Mouse (Mus musculus): Measurements from ENCODE around the gene Kctd12. TPM values are rescaled to one million over a fixed set of nuclear protein-coding genes. Genes with fewer than 3 reads are reported as not detected.

Kctd12 gene
- polyA plus RNA-seq, 1 experiment = 25.5 TPM

DNA sequence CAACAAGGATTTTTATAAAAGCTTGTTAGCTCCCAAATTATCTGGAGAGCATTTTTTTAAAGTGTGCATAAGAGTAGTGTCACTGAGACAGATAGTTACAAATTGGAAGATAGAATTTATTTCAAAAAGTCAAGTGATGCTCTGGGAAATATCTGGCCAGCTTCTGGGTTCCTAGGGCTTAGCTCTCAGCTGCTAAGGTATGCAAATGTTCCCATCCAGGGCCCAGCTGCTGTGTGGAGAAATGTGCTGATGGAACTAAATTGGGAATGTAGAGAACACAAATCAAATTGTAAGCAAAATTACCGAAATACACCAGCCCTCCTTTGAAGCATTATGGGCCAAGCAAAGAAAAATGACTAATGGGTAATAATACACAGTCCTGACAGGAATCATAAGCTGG lies 16.6 kb downstream of the Kctd12 start:
- H3K36me3 ChIP-seq (ENCODE audit: control insufficient read depth, insufficient read depth, low read length) = no peaks in the 10 kb centered on the region
- TF ChIP-seq CTCF (IDR thresholded peaks at IDR 0.05; ENCODE audit: extremely low read depth, insufficient read length, insufficient replicate concordance, low read depth, low read length) (no peak), POLR2A (IDR thresholded peaks at IDR 0.05; ENCODE audit: low read depth, low read length) (no peak)
- H3K27ac ChIP-seq (ENCODE audit: insufficient read depth, low read depth, low read length) = no peak overlapping the region
- H3K27me3 ChIP-seq (ENCODE audit: control insufficient read depth, insufficient read depth, low read length) = no peaks in the 10 kb centered on the region
- 55% methylated on average over 1 of the region's 1 CpGs for WGBS
- no peaks in the 10 kb centered on the region for H3K4me1 ChIP-seq (ENCODE audit: control insufficient read depth, insufficient read depth, insufficient read length, low read length)
- H3K4me3 ChIP-seq (ENCODE audit: low read depth, low read length) = no peak overlapping the region

DNA sequence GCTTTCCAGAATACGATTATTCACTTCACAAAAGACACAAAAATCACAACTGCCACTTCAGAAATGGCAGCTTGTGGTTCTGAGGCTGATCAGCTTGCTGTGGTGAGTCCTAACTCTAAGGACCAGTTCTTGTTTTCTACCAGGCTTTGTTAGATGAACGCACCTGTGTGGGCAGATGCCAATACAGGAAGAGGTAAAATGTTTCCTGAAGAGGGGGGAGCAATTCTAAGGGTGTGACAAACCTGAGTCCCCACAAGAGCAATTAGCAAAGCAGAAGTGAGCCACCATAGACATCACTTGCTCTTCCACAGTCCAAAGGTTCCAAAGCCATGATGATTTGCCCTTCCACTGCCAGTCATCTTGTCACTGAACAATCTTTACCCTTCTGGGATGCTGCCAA lies 20.4 kb downstream of the Kctd12 start:
- 71% methylated on average over 2 of the region's 2 CpGs for WGBS
- no peaks in the 10 kb centered on the region for H3K36me3 ChIP-seq (ENCODE audit: control insufficient read depth, insufficient read depth, low read length)
- H3K4me3 ChIP-seq (ENCODE audit: low read depth, low read length) = no peak overlapping the region
- TF ChIP-seq POLR2A (IDR thresholded peaks at IDR 0.05; ENCODE audit: low read depth, low read length) (no peak), CTCF (IDR thresholded peaks at IDR 0.05; ENCODE audit: extremely low read depth, insufficient read length, insufficient replicate concordance, low read depth, low read length) (no peak)
- H3K4me1 ChIP-seq (ENCODE audit: control insufficient read depth, insufficient read depth, insufficient read length, low read length) = no peaks in the 10 kb centered on the region
- no peaks in the 10 kb centered on the region for H3K27me3 ChIP-seq (ENCODE audit: control insufficient read depth, insufficient read depth, low read length)
- no peak overlapping the region for H3K27ac ChIP-seq (ENCODE audit: insufficient read depth, low read depth, low read length)

GRCm38 (mm10) chr14:102953511-102953910 lies 28.9 kb downstream of the Kctd12 start:
- Histone ChIP-seq H3K27ac (ENCODE audit: insufficient read depth, low read depth, low read length) (no peak overlapping the region), H3K4me1 (ENCODE audit: control insufficient read depth, insufficient read depth, insufficient read length, low read length) (no peaks in the 10 kb centered on the region; the same call in 1 of the 2 replicates), H3K4me3 (ENCODE audit: low read depth, low read length) (no peak overlapping the region), H3K27me3 (ENCODE audit: control insufficient read depth, insufficient read depth, low read length) (no peaks in the 10 kb centered on the region), H3K36me3 (ENCODE audit: control insufficient read depth, insufficient read depth, low read length) (no peaks in the 10 kb centered on the region)
- WGBS = 23% methylated on average over 8 of the region's 8 CpGs
- no peak for TF ChIP-seq POLR2A (IDR thresholded peaks at IDR 0.05; ENCODE audit: low read depth, low read length)
- no peak for TF ChIP-seq CTCF (IDR thresholded peaks at IDR 0.05; ENCODE audit: extremely low read depth, insufficient read length, insufficient replicate concordance, low read depth, low read length)

- Histone ChIP-seq H3K4me1 (ENCODE audit: control insufficient read depth, insufficient read depth, insufficient read length, low read length) (no peaks in the 10 kb centered on the region; the same call in 1 of the 2 replicates), H3K27ac (ENCODE audit: insufficient read depth, low read depth, low read length) (no peak overlapping the region), H3K4me3 (ENCODE audit: low read depth, low read length) (no peak overlapping the region), H3K27me3 (ENCODE audit: control insufficient read depth, insufficient read depth, low read length) (no peaks in the 10 kb centered on the region), H3K36me3 (ENCODE audit: control insufficient read depth, insufficient read depth, low read length) (no peaks in the 10 kb centered on the region)
- no peak for TF ChIP-seq CTCF (IDR thresholded peaks at IDR 0.05; ENCODE audit: extremely low read depth, insufficient read length, insufficient replicate concordance, low read depth, low read length)
- no peak for TF ChIP-seq POLR2A (IDR thresholded peaks at IDR 0.05; ENCODE audit: low read depth, low read length)
- 13% methylated on average over 1 of the region's 1 CpGs for WGBS
Measured at GRCm38 (mm10) chr14:102951974-102952373, 30.5 kb downstream of the Kctd12 start.

- Histone ChIP-seq H3K27me3 (ENCODE audit: control insufficient read depth, insufficient read depth, low read length) (no peaks in the 10 kb centered on the region), H3K4me3 (ENCODE audit: low read depth, low read length) (no peak overlapping the region), H3K36me3 (ENCODE audit: control insufficient read depth, insufficient read depth, low read length) (no peaks in the 10 kb centered on the region), H3K4me1 (ENCODE audit: control insufficient read depth, insufficient read depth, insufficient read length, low read length) (no peaks in the 10 kb centered on the region; the same call in 1 of the 2 replicates), H3K27ac (ENCODE audit: insufficient read depth, low read depth, low read length) (no peak overlapping the region)
- no peak for TF ChIP-seq POLR2A (IDR thresholded peaks at IDR 0.05; ENCODE audit: low read depth, low read length)
- TF ChIP-seq CTCF (IDR thresholded peaks at IDR 0.05; ENCODE audit: extremely low read depth, insufficient read length, insufficient replicate concordance, low read depth, low read length) = no peak
- 87% methylated on average over 2 of the region's 2 CpGs for WGBS
Measured at GRCm38 (mm10) chr14:102947796-102948195, 34.6 kb downstream of the Kctd12 start.

GRCm38 (mm10) chr14:102942222-102942843 lies 40.1 kb downstream of the Kctd12 start:
- TF ChIP-seq POLR2A (IDR thresholded peaks at IDR 0.05; ENCODE audit: low read depth, low read length) (no peak), CTCF (IDR thresholded peaks at IDR 0.05; ENCODE audit: extremely low read depth, insufficient read length, insufficient replicate concordance, low read depth, low read length) (no peak)
- Histone ChIP-seq H3K36me3 (ENCODE audit: control insufficient read depth, insufficient read depth, low read length) (no peaks in the 10 kb centered on the region), H3K4me1 (ENCODE audit: control insufficient read depth, insufficient read depth, insufficient read length, low read length) (no peaks in the 10 kb centered on the region), H3K4me3 (ENCODE audit: low read depth, low read length) (no peak overlapping the region), H3K27me3 (ENCODE audit: control insufficient read depth, insufficient read depth, low read length) (no peaks in the 10 kb centered on the region), H3K27ac (ENCODE audit: insufficient read depth, low read depth, low read length) (no peak overlapping the region)
- 32% methylated on average over 2 of the region's 2 CpGs for WGBS

DNA sequence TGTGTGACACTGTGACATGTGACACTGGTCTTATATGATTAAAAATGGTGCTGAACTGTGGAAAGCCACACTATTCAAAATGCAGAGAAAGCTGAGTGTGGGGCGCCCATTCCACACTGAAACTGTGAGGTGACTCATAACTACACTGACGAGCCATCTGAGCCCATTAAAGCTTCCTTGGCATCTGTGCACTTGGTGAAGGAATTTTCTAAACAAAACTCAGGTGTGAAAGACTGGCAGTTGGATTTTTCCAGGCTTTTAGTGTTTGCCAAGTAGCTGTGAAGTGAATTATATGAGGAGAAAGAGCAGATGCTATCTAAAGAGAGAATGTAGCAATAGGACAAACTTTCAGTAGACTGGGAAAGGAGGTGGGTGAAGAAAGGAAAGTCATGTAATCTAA lies 47.6 kb downstream of the Kctd12 start:
- H3K27me3 ChIP-seq (ENCODE audit: control insufficient read depth, insufficient read depth, low read length) = no peaks in the 10 kb centered on the region
- H3K4me1 ChIP-seq (ENCODE audit: control insufficient read depth, insufficient read depth, insufficient read length, low read length) = no peaks in the 10 kb centered on the region
- no peak overlapping the region for H3K27ac ChIP-seq (ENCODE audit: insufficient read depth, low read depth, low read length)
- TF ChIP-seq CTCF (IDR thresholded peaks at IDR 0.05; ENCODE audit: extremely low read depth, insufficient read length, insufficient replicate concordance, low read depth, low read length) (no peak), POLR2A (IDR thresholded peaks at IDR 0.05; ENCODE audit: low read depth, low read length) (no peak)
- WGBS = 78% methylated on average over 2 of the region's 2 CpGs
- H3K4me3 ChIP-seq (ENCODE audit: low read depth, low read length) = no peak overlapping the region
- H3K36me3 ChIP-seq (ENCODE audit: control insufficient read depth, insufficient read depth, low read length) = no peaks in the 10 kb centered on the region
